Mouse (Mus musculus): ENCODE results near the gene Gm42715.
A peak's percentile ranks its signal among the peaks of the same experiment; 100 is the strongest.
"Not testable (repeated sequence)": the region's sequence is repeated elsewhere in the genome, so short reads cannot be mapped to it uniquely, and the experiment has no call there.

The Gm42715 gene

GRCm38 (mm10) chr7:127519284-127519683, at the start of gene Gm42715:
TSS of gene Gm42715 (plus strand) at chr7:127519584.
- no peak for DNase-seq (ENCODE audit: low read depth)

GRCm38 (mm10) chr7:127470011-127470715, 49.2 kb upstream of the Gm42715 start:
- no peak for DNase-seq (ENCODE audit: low read depth)

- DNase-seq (ENCODE audit: low read depth), result peak; percentile 94
Observed at GRCm38 (mm10) chr7:127470743-127471645, 48.4 kb upstream of the Gm42715 start.

GRCm38 (mm10) chr7:127471646-127472010, 47.8 kb upstream of the Gm42715 start:
- peak; percentile 43 for DNase-seq (ENCODE audit: low read depth)

- DNase-seq (ENCODE audit: low read depth), result no peak
Observed at GRCm38 (mm10) chr7:127472060-127472459, 47.3 kb upstream of the Gm42715 start.

- no peak for DNase-seq (ENCODE audit: low read depth)
Observed at GRCm38 (mm10) chr7:127473705-127474104, 45.7 kb upstream of the Gm42715 start.

- DNase-seq (ENCODE audit: low read depth), result no peak
Observed at GRCm38 (mm10) chr7:127474378-127475070, 44.9 kb upstream of the Gm42715 start.

GRCm38 (mm10) chr7:127475186-127475740, 44.1 kb upstream of the Gm42715 start:
- no peak for DNase-seq (ENCODE audit: low read depth)

GRCm38 (mm10) chr7:127476336-127476735, 43.0 kb upstream of the Gm42715 start:
- no peak for DNase-seq (ENCODE audit: low read depth)

- DNase-seq (ENCODE audit: low read depth), result no peak
Observed at GRCm38 (mm10) chr7:127476855-127477254, 42.5 kb upstream of the Gm42715 start.

GRCm38 (mm10) chr7:127477687-127478634, 41.4 kb upstream of the Gm42715 start:
- DNase-seq (ENCODE audit: low read depth), result peak; percentile 100

- no peak for DNase-seq (ENCODE audit: low read depth)
Observed at GRCm38 (mm10) chr7:127478635-127479317, 40.6 kb upstream of the Gm42715 start, which contains the start of gene Fbrs. TSS of gene Fbrs (plus strand) at chr7:127479199.

GRCm38 (mm10) chr7:127479318-127480225, 39.8 kb upstream of the Gm42715 start:
- no peak for DNase-seq (ENCODE audit: low read depth)

- DNase-seq (ENCODE audit: low read depth), result peak; percentile 83
Observed at GRCm38 (mm10) chr7:127480321-127480720, 39.1 kb upstream of the Gm42715 start.

GRCm38 (mm10) chr7:127485416-127485815, 34.0 kb upstream of the Gm42715 start:
- DNase-seq (ENCODE audit: low read depth), result no peak

- not testable (repeated sequence) for DNase-seq (ENCODE audit: low read depth)
Observed at GRCm38 (mm10) chr7:127488364-127488763, 31.0 kb upstream of the Gm42715 start.

GRCm38 (mm10) chr7:127489982-127490381, 29.4 kb upstream of the Gm42715 start:
- no peak for DNase-seq (ENCODE audit: low read depth)

GRCm38 (mm10) chr7:127491846-127492245, 27.5 kb upstream of the Gm42715 start:
- no peak for DNase-seq (ENCODE audit: low read depth)

GRCm38 (mm10) chr7:127494648-127495047, 24.7 kb upstream of the Gm42715 start:
- DNase-seq (ENCODE audit: low read depth), result no peak

All from naive thymus-derived CD4-positive, alpha-beta T cell, adult 2 months (primary cell).